Mouse (Mus musculus) CH12.LX (cell line): ENCODE results near the gene App. TPM values are rescaled to one million over a fixed set of nuclear protein-coding genes. Genes with fewer than 3 reads are reported as not detected.

Experiments used
- DNase-seq: peaks from one replicate; pipeline ENCODE4 v3.0.0-alpha.2; 2013; ENCODE audit errors: extremely low read depth
- H3K27ac ChIP-seq: 2 replicates; pipeline ENCODE4 v1.5.1; 2012; ENCODE audit warnings: low read depth, mild to moderate bottlenecking, control low read depth, moderate library complexity; ENCODE audit not compliant: insufficient read depth
- H3K27me3 ChIP-seq: replicated peaks from 2 replicates; pipeline ENCODE3; 2012; ENCODE audit warnings: inconsistent platforms
- H3K36me3 ChIP-seq, 2 experiments: replicated peaks in 1 of 2; 2 replicates each; pipeline versions ENCODE3 to v1.6.1; 2012; ENCODE audit warnings: inconsistent platforms in 1 of 2, low read length in 1 of 2, mild to moderate bottlenecking in 1 of 2, mixed read lengths in 1 of 2, moderate library complexity in 1 of 2; ENCODE audit not compliant: control insufficient read depth in 1 of 2, insufficient read depth in 1 of 2
- H3K4me1 ChIP-seq, 2 experiments: 2 replicates each; pipeline ENCODE4 v1.6.1; 2012; ENCODE audit warnings: inconsistent platforms in 1 of 2, moderate library complexity in 1 of 2; ENCODE audit not compliant: insufficient read depth in 2 of 2, control insufficient read depth in 1 of 2
- H3K4me2 ChIP-seq: 2 replicates; pipeline ENCODE4 v1.6.1; 2012; ENCODE audit warnings: low read depth, mild to moderate bottlenecking, control low read depth; ENCODE audit not compliant: poor library complexity, insufficient read depth, severe bottlenecking
- H3K4me3 ChIP-seq, 3 experiments: fragments of 150-350 bp in 1 of 3; sonication (generic) in 1 of 3; replicated peaks in 1 of 3; 2 replicates each; pipeline versions ENCODE3 to v1.5.1; 2011 to 2012; ENCODE audit warnings: low read depth in 2 of 3, low read length in 2 of 3, mild to moderate bottlenecking in 2 of 3, moderate library complexity in 2 of 3, control low read depth in 1 of 3, improper control_type of control experiment in 1 of 3, inconsistent platforms in 1 of 3, mixed read lengths in 1 of 3; ENCODE audit not compliant: poor library complexity in 1 of 3
- H3K79me2 ChIP-seq: replicated peaks from 2 replicates; pipeline ENCODE4 v1.6.1; 2012; ENCODE audit warnings: mild to moderate bottlenecking, moderate library complexity; ENCODE audit not compliant: control insufficient read depth, poor library complexity, insufficient read depth, severe bottlenecking; ENCODE audit errors: extremely low read depth
- H3K9ac ChIP-seq: 2 replicates; pipeline ENCODE4 v1.6.1; 2012; ENCODE audit warnings: low read depth, mild to moderate bottlenecking, control low read depth, moderate library complexity; ENCODE audit not compliant: insufficient read depth
- H3K9me3 ChIP-seq: replicated peaks from 2 replicates; pipeline ENCODE3; 2012; ENCODE audit warnings: low read length, inconsistent platforms, mixed read lengths
- CHD2 ChIP-seq: IDR thresholded peaks from 2 replicates; pipeline ENCODE4 v1.6.1; 2011; ENCODE audit warnings: low read length, improper control_type of control experiment
- CTCF ChIP-seq, 2 experiments: IDR thresholded peaks in 1 of 2; conservative IDR thresholded peaks in 1 of 2; 2 replicates each; pipeline ENCODE4 v1.5.1; 2011 to 2012; ENCODE audit warnings: low read depth in 2 of 2, low read length in 2 of 2, improper control_type of control experiment in 1 of 2, inconsistent platforms in 1 of 2, mild to moderate bottlenecking in 1 of 2, moderate library complexity in 1 of 2
- E2F4 ChIP-seq: IDR thresholded peaks from 2 replicates; pipeline ENCODE4 v1.6.1; 2011; ENCODE audit warnings: low read depth, low read length, improper control_type of control experiment; ENCODE audit not compliant: insufficient replicate concordance
- ELF1 ChIP-seq: IDR thresholded peaks from 2 replicates; pipeline ENCODE4 v1.6.1; 2014; ENCODE audit warnings: low read depth, mild to moderate bottlenecking, inconsistent platforms, low read length, improper control_type of control experiment
- EP300 ChIP-seq: IDR thresholded peaks from 2 replicates; pipeline ENCODE4 v1.6.1; 2011; ENCODE audit warnings: low read length, improper control_type of control experiment
- ETS1 ChIP-seq: conservative IDR thresholded peaks from 2 replicates; pipeline ENCODE4 v1.6.1; 2012; ENCODE audit warnings: low read depth, mild to moderate bottlenecking, inconsistent platforms, low read length, improper control_type of control experiment, moderate library complexity
- KAT2A ChIP-seq: IDR thresholded peaks from 2 replicates; pipeline ENCODE4 v1.6.1; 2012; ENCODE audit warnings: low read length, improper control_type of control experiment, inconsistent platforms; ENCODE audit not compliant: insufficient replicate concordance
- MEF2A ChIP-seq: IDR thresholded peaks from 2 replicates; pipeline ENCODE4 v1.6.1; 2014; ENCODE audit warnings: low read depth, mild to moderate bottlenecking, inconsistent platforms, low read length, improper control_type of control experiment, borderline replicate concordance
- MYC ChIP-seq: IDR thresholded peaks from 2 replicates; pipeline ENCODE4 v1.6.1; 2011; ENCODE audit warnings: low read depth, mild to moderate bottlenecking, improper control_type of control experiment, low read length
- NRF1 ChIP-seq: IDR thresholded peaks from 2 replicates; pipeline ENCODE4 v1.6.1; 2014; ENCODE audit warnings: low read depth, mild to moderate bottlenecking, inconsistent platforms, low read length, improper control_type of control experiment, moderate library complexity
- POLR2AphosphoS2 ChIP-seq: IDR thresholded peaks from 2 replicates; pipeline ENCODE4 v1.6.1; 2011; ENCODE audit warnings: low read depth, low read length, improper control_type of control experiment
- RCOR1 ChIP-seq: conservative IDR thresholded peaks from 2 replicates; pipeline ENCODE4 v1.6.1; 2012; ENCODE audit warnings: low read depth, mild to moderate bottlenecking, inconsistent platforms, low read length, improper control_type of control experiment
- SIN3A ChIP-seq: IDR thresholded peaks from 2 replicates; pipeline ENCODE4 v1.6.1; 2012; ENCODE audit warnings: low read length, improper control_type of control experiment, inconsistent platforms
- TBP ChIP-seq: conservative IDR thresholded peaks from 2 replicates; pipeline ENCODE4 v1.6.1; 2011; ENCODE audit warnings: low read depth, low read length, improper control_type of control experiment
- TCF12 ChIP-seq: IDR thresholded peaks from 2 replicates; pipeline ENCODE4 v1.6.1; 2014; ENCODE audit warnings: low read depth, mild to moderate bottlenecking, inconsistent platforms, low read length, improper control_type of control experiment
- UBTF ChIP-seq: IDR thresholded peaks from 2 replicates; pipeline ENCODE4 v1.6.1; 2012; ENCODE audit warnings: low read depth, mild to moderate bottlenecking, inconsistent platforms, low read length, improper control_type of control experiment, moderate library complexity
- USF1 ChIP-seq: IDR thresholded peaks from 2 replicates; pipeline ENCODE4 v1.6.1; 2014; ENCODE audit warnings: low read depth, mild to moderate bottlenecking, inconsistent platforms, low read length, improper control_type of control experiment
- USF2 ChIP-seq: conservative IDR thresholded peaks from 2 replicates; pipeline ENCODE4 v1.6.1; 2011; ENCODE audit warnings: low read depth, low read length, improper control_type of control experiment
- ZC3H11A ChIP-seq: IDR thresholded peaks from 2 replicates; pipeline ENCODE4 v1.6.1; 2012; ENCODE audit warnings: low read depth, mild to moderate bottlenecking, inconsistent platforms, low read length, improper control_type of control experiment
- ZKSCAN1 ChIP-seq: IDR thresholded peaks from 2 replicates; pipeline ENCODE4 v1.6.1; 2012; ENCODE audit warnings: low read depth, inconsistent platforms, low read length, improper control_type of control experiment, borderline replicate concordance
- ZNF384 ChIP-seq: IDR thresholded peaks from 2 replicates; pipeline ENCODE4 v1.6.1; 2012; ENCODE audit warnings: low read depth, low read length, improper control_type of control experiment, inconsistent platforms
- dilution Hi-C: fragments of 300-500 bp; cut with MboI; formaldehyde crosslinking; loops from 2 replicates; pipeline ENCODE4 v1.14.3; 2020; ENCODE audit warnings: low sequenced_read_pairs; ENCODE audit not compliant: extremely low pct_unique_long_range_greater_than_20kb, extremely low pct_ligation_motif_present
- in situ Hi-C: fragments of 300-500 bp; cut with MboI; formaldehyde crosslinking; loops from 3 replicates; pipeline ENCODE4 v1.14.3; 2019; ENCODE audit warnings: low sequenced_read_pairs, low pct_ligation_motif_present, low pct_unique_long_range_greater_than_20kb, mixed read lengths
- polyA plus RNA-seq: library from polyadenylated mRNA; unstranded; fragments of >175 nt; gene quantifications from 2 replicates; pipeline ENCODE4 v1.2.1, GENCODE M21; 2012; ENCODE audit warnings: low read depth; ENCODE audit not compliant: insufficient read length
- total RNA-seq, 2 experiments: library from RNA; depleted of rRNA; stranded (reverse); fragments of 300-350 nt in 1 of 2; fragments of >200 nt in 1 of 2; gene quantifications; 2 replicates each; pipeline ENCODE4 v1.2.3; 2012 to 2014

App gene
- total and polyA plus RNA-seq, 3 experiments = 31.1 to 99.2 (median 84.1) TPM

- TF ChIP-seq TBP (no peak), ZNF384 (no peak), CHD2 (0 out of 2 replicates have a peak, but pooled peaks have one; percentile 29)
These were observed 59.6 kb downstream of the App start (continued) for GRCm38 (mm10) chr16:85113941-85114340.

GRCm38 (mm10) chr16:85112254-85112653 is 61.3 kb downstream of the App start:
- TF ChIP-seq E2F4 (no peak), CHD2 (no peak), MYC (no peak), CTCF (conservative IDR thresholded peaks at IDR 0.05 in 1 of 2, IDR thresholded peaks at IDR 0.05 in 1 of 2; ENCODE audit: low read depth in 2 of 2, low read length in 2 of 2) (no peak), NRF1 (no peak), EP300 (no peak), MEF2A (no peak), USF2 (no peak), ELF1 (no peak), ZNF384 (no peak), USF1 (no peak), TCF12 (no peak), ZKSCAN1 (no peak)
- Histone ChIP-seq H3K27me3 (no peaks in the 10 kb centered on the region), H3K9ac (no peak overlapping the region), H3K4me1 (peaks cover 31 to 88% of the 10 kb centered on the region in 2 experiments), H3K36me3 (peaks cover 4 to 8% of the 10 kb centered on the region in 2 experiments), H3K4me2 (no peak overlapping the region), H3K79me2 (0 out of 2 replicates have a peak, but pooled peaks cover 4% of the 10 kb centered on the region), H3K27ac (no peak overlapping the region), H3K4me3 (no peak overlapping the region), H3K9me3 (no peaks in the 10 kb centered on the region)
- DNase-seq = no peak
- in situ Hi-C loops = no loop called here
- dilution Hi-C loops = no loop called here

GRCm38 (mm10) chr16:85110428-85110827 is 63.1 kb downstream of the App start:
- Histone ChIP-seq H3K36me3 (peaks cover 0 to 4% of the 10 kb centered on the region in 2 experiments), H3K4me2 (no peak overlapping the region), H3K27ac (peak overlapping the region; percentile 5; the same call in 1 of the 2 replicates), H3K79me2 (0 out of 2 replicates have a peak, but pooled peaks cover 2% of the 10 kb centered on the region), H3K9ac (no peak overlapping the region)
- in situ Hi-C loops (no loop called here), dilution Hi-C loops (no loop called here)
- DNase-seq = no peak
- no peak for TF ChIP-seq SIN3A
- TF ChIP-seq ZC3H11A = no peak
- no peak for TF ChIP-seq RCOR1
- no peak for TF ChIP-seq UBTF
- no peak for TF ChIP-seq MEF2A
- no peak for TF ChIP-seq POLR2AphosphoS2
- TF ChIP-seq ETS1 = no peak
- TF ChIP-seq KAT2A = no peak
- TF ChIP-seq, all 38 proteins: peak for 0
- H3K9me3 ChIP-seq = no peaks in the 10 kb centered on the region
- no peaks in the 10 kb centered on the region for H3K27me3 ChIP-seq
- no peak overlapping the region for H3K4me3 ChIP-seq
- H3K4me1 ChIP-seq = peaks cover 38 to 91% of the 10 kb centered on the region in 2 experiments
